Mouse (Mus musculus) olfactory bulb, adult 2 months (tissue): ENCODE measurements around the gene Ssr2.

Source experiments
- CTCF ChIP-seq: fragments of 200-500 bp; IDR thresholded peaks from 2 replicates; pipeline ENCODE4 v1.5.1; 2012; ENCODE audit warnings: low read depth, mild to moderate bottlenecking, low read length, moderate library complexity; ENCODE audit not compliant: insufficient read depth
- POLR2A ChIP-seq: fragments of 200-500 bp; IDR thresholded peaks from 2 replicates; pipeline ENCODE4 v1.6.1; 2012; ENCODE audit warnings: mild to moderate bottlenecking, low read depth, low read length, moderate library complexity; ENCODE audit not compliant: insufficient read depth

DNA sequence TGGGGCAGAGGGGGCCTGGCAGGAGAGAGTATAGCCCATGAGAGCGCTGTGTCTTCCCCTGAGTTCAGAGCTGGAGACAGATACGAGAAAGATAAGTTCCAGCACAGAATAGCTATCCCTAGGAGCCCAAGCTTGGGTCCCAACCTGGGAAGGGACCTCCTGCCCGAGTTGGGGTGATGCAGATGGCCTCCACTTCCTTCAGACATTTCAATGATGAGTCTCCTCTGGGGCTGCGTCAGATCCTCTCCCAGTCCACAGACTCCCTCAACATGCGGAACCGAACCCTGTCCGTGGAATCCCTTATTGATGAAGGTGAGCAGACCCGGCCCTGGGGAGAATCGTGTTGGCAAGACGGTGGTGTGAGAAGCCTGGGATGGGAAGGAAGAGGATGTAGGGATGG, 57.4 kb downstream of the Ssr2 start:
- TF ChIP-seq CTCF (no peak), POLR2A (no peak)
